ENCODE assay signal across 22 mouse cellular contexts in genomic region chr5:66436791-66437246, GRCm38 (mm10).
DNase-seq lines count a peak whose midpoint lies in the region; ATAC-seq and TF ChIP-seq lines count a peak whose summit lies in the region.
"Had no signal": no experiment of that assay in that cellular context is flagged by ENCODE, and none has a peak within 500 bp of the region (broad histone marks: within the 10 kb centered on the region; RNA-seq: fewer than 3 reads in every experiment).

No protein-coding gene starts in this region.

- ATAC-seq in forebrain, embryonic 15.5 days (replicated peaks): peak; percentile 60; the same call in 1 of the 2 replicates
- ATAC-seq in forebrain, embryonic 12.5 days (ENCODE audit: low FRiP score): no peak
- ATAC-seq in limb, embryonic 14.5 days (ENCODE audit: low FRiP score, low read depth): peak; percentile 15; the same call in 1 of the 2 replicates
- ATAC-seq in embryonic facial prominence, embryonic 14.5 days (ENCODE audit: low read depth): 0 out of 2 replicates have a peak, but pooled peaks have one; percentile 30
- no peak for ATAC-seq in hindbrain, postnatal 0 days
- ATAC-seq in kidney, embryonic 15.5 days (replicated peaks; ENCODE audit: low FRiP score): no peak
- ATAC-seq: intestine, embryonic 15.5 days; midbrain, embryonic 13.5 days; Patski had no signal

- no peak for TF ChIP-seq CTCF in hindbrain, postnatal 0 days (IDR thresholded peaks at IDR 0.05; ENCODE audit: low read depth)

- peaks cover 4% of the 10 kb centered on the region; the same call in 1 of the 2 replicates for H3K4me1 ChIP-seq in forebrain, embryonic 15.5 days
- H3K4me1 ChIP-seq in forebrain, embryonic 12.5 days: no peaks in the 10 kb centered on the region
- H3K4me1 ChIP-seq in limb, embryonic 14.5 days (ENCODE audit: control insufficient read depth, insufficient read depth, low read length): no peaks in the 10 kb centered on the region
- no peaks in the 10 kb centered on the region for H3K4me1 ChIP-seq in limb, embryonic 10.5 days
- H3K4me1 ChIP-seq in embryonic facial prominence, embryonic 14.5 days (ENCODE audit: control insufficient read depth, insufficient read depth, low read length): no peaks in the 10 kb centered on the region
- H3K4me1 ChIP-seq in hindbrain, postnatal 0 days (ENCODE audit: insufficient read depth, low read length): no peaks in the 10 kb centered on the region
- no peaks in the 10 kb centered on the region for H3K4me1 ChIP-seq in kidney, embryonic 15.5 days
- H3K4me1 ChIP-seq: intestine, embryonic 15.5 days; limb, embryonic 13.5 days; liver, embryonic 15.5 days; midbrain, embryonic 13.5 days had no signal

- H3K9ac ChIP-seq in forebrain, embryonic 15.5 days (replicated peaks): no peak overlapping the region
- H3K9ac ChIP-seq in forebrain, embryonic 12.5 days: no peak overlapping the region
- H3K9ac ChIP-seq in limb, embryonic 14.5 days (ENCODE audit: low read depth, low read length, severe bottlenecking): no peak overlapping the region
- H3K9ac ChIP-seq in embryonic facial prominence, embryonic 14.5 days (ENCODE audit: low read depth, low read length): no peak overlapping the region
- H3K9ac ChIP-seq in hindbrain, postnatal 0 days (replicated peaks; ENCODE audit: low read length): no peak overlapping the region
- no peak overlapping the region for H3K9ac ChIP-seq in kidney, embryonic 15.5 days
- H3K9ac ChIP-seq: intestine, embryonic 15.5 days; limb, embryonic 13.5 days; liver, embryonic 15.5 days; midbrain, embryonic 13.5 days had no signal

- H3K36me3 ChIP-seq in forebrain, embryonic 15.5 days: no peaks in the 10 kb centered on the region
- no peaks in the 10 kb centered on the region for H3K36me3 ChIP-seq in forebrain, embryonic 12.5 days (replicated peaks)
- H3K36me3 ChIP-seq in limb, embryonic 14.5 days (ENCODE audit: control insufficient read depth, insufficient read depth, low read length): no peaks in the 10 kb centered on the region
- no peaks in the 10 kb centered on the region for H3K36me3 ChIP-seq in limb, embryonic 10.5 days
- no peaks in the 10 kb centered on the region for H3K36me3 ChIP-seq in embryonic facial prominence, embryonic 14.5 days (ENCODE audit: control insufficient read depth, insufficient read depth, low read length)
- no peaks in the 10 kb centered on the region for H3K36me3 ChIP-seq in hindbrain, postnatal 0 days (ENCODE audit: insufficient read depth, low read length)
- H3K36me3 ChIP-seq in kidney, embryonic 15.5 days: no peaks in the 10 kb centered on the region
- H3K36me3 ChIP-seq: intestine, embryonic 15.5 days; limb, embryonic 13.5 days; liver, embryonic 15.5 days; midbrain, embryonic 13.5 days had no signal

- H3K27ac ChIP-seq in forebrain, embryonic 15.5 days (replicated peaks): no peak overlapping the region
- H3K27ac ChIP-seq in forebrain, embryonic 12.5 days: no peak overlapping the region
- no peak overlapping the region for H3K27ac ChIP-seq in limb, embryonic 14.5 days (replicated peaks; ENCODE audit: low read depth, low read length)
- no peak overlapping the region for H3K27ac ChIP-seq in limb, embryonic 10.5 days
- peak overlapping the region; percentile 28; the same call in 1 of the 2 replicates for H3K27ac ChIP-seq in embryonic facial prominence, embryonic 14.5 days (replicated peaks; ENCODE audit: low read depth, low read length)
- H3K27ac ChIP-seq in hindbrain, postnatal 0 days: no peak overlapping the region
- H3K27ac ChIP-seq in kidney, embryonic 15.5 days: no peak overlapping the region
- H3K27ac ChIP-seq: intestine, embryonic 15.5 days; limb, embryonic 13.5 days; liver, embryonic 15.5 days; midbrain, embryonic 13.5 days had no signal

- no peaks in the 10 kb centered on the region for H3K9me3 ChIP-seq in forebrain, embryonic 15.5 days
- H3K9me3 ChIP-seq in forebrain, embryonic 12.5 days: no peaks in the 10 kb centered on the region
- no peaks in the 10 kb centered on the region for H3K9me3 ChIP-seq in limb, embryonic 14.5 days (ENCODE audit: control insufficient read depth, low read length)
- no peaks in the 10 kb centered on the region for H3K9me3 ChIP-seq in limb, embryonic 10.5 days (replicated peaks)
- H3K9me3 ChIP-seq in embryonic facial prominence, embryonic 14.5 days (ENCODE audit: control insufficient read depth, low read length): no peaks in the 10 kb centered on the region
- H3K9me3 ChIP-seq in hindbrain, postnatal 0 days (ENCODE audit: low read length): no peaks in the 10 kb centered on the region
- no peaks in the 10 kb centered on the region for H3K9me3 ChIP-seq in kidney, embryonic 15.5 days (replicated peaks)
- H3K9me3 ChIP-seq: intestine, embryonic 15.5 days; limb, embryonic 13.5 days; liver, embryonic 15.5 days; midbrain, embryonic 13.5 days had no signal

- 57% methylated on average over 2 of the region's 2 CpGs for WGBS in forebrain, embryonic 15.5 days
- 90% methylated on average over 2 of the region's 2 CpGs for WGBS in forebrain, embryonic 12.5 days
- WGBS in limb, embryonic 14.5 days: 59% methylated on average over 2 of the region's 2 CpGs
- WGBS in limb, embryonic 10.5 days: 93% methylated on average over 2 of the region's 2 CpGs
- 58% methylated on average over 2 of the region's 2 CpGs for WGBS in embryonic facial prominence, embryonic 14.5 days
- WGBS in hindbrain, postnatal 0 days: 57% methylated on average over 2 of the region's 2 CpGs
- WGBS in kidney, embryonic 15.5 days: 81% methylated on average over 2 of the region's 2 CpGs

- peak; percentile 27 for DNase-seq in limb, embryonic 14.5 days (ENCODE audit: low spot score)
- no peak for DNase-seq in limb, embryonic 10.5 days (ENCODE audit: low spot score)
- peak; percentile 74 for DNase-seq in embryonic facial prominence, embryonic 14.5 days (ENCODE audit: low spot score)
- DNase-seq in hindbrain, postnatal 0 days (ENCODE audit: low spot score): peak; percentile 32
- no peak for DNase-seq in urinary bladder, adult 2 months (ENCODE audit: low spot score)
- DNase-seq: adrenal gland, postnatal 14 days; cerebellum, adult 18-20 months; gastrocnemius, postnatal 10 days; heart, adult 18-20 months; heart, postnatal 36 days; lung, postnatal 10 days; spleen, adult 18-20 months; thymus, postnatal 36 days had no signal

- no peak for TF ChIP-seq POLR2A in limb, embryonic 14.5 days (IDR thresholded peaks at IDR 0.05; ENCODE audit: borderline replicate concordance, extremely low read depth, insufficient read depth, insufficient read length)

- no peak overlapping the region for H3K4me2 ChIP-seq in forebrain, embryonic 15.5 days (replicated peaks)
- no peak overlapping the region for H3K4me2 ChIP-seq in forebrain, embryonic 12.5 days
- no peak overlapping the region for H3K4me2 ChIP-seq in limb, embryonic 14.5 days (replicated peaks; ENCODE audit: low read depth, low read length, severe bottlenecking)
- no peak overlapping the region for H3K4me2 ChIP-seq in embryonic facial prominence, embryonic 14.5 days (ENCODE audit: low read depth, low read length)
- no peak overlapping the region for H3K4me2 ChIP-seq in hindbrain, postnatal 0 days (ENCODE audit: low read depth, low read length)
- H3K4me2 ChIP-seq in kidney, embryonic 15.5 days: no peak overlapping the region
- H3K4me2 ChIP-seq: intestine, embryonic 15.5 days; limb, embryonic 13.5 days; liver, embryonic 15.5 days; midbrain, embryonic 13.5 days had no signal

- H3K27me3 ChIP-seq in forebrain, embryonic 15.5 days: no peaks in the 10 kb centered on the region
- no peaks in the 10 kb centered on the region for H3K27me3 ChIP-seq in forebrain, embryonic 12.5 days
- H3K27me3 ChIP-seq in limb, embryonic 14.5 days (ENCODE audit: control insufficient read depth, insufficient read depth, low read length): no peaks in the 10 kb centered on the region
- no peaks in the 10 kb centered on the region for H3K27me3 ChIP-seq in limb, embryonic 10.5 days (ENCODE audit: low read depth, poor library complexity, severe bottlenecking)
- H3K27me3 ChIP-seq in embryonic facial prominence, embryonic 14.5 days (replicated peaks; ENCODE audit: control insufficient read depth, insufficient read depth, low read length): no peaks in the 10 kb centered on the region
- no peaks in the 10 kb centered on the region for H3K27me3 ChIP-seq in hindbrain, postnatal 0 days (ENCODE audit: insufficient read depth, low read length)
- H3K27me3 ChIP-seq in kidney, embryonic 15.5 days: no peaks in the 10 kb centered on the region
- H3K27me3 ChIP-seq: intestine, embryonic 15.5 days; limb, embryonic 13.5 days; liver, embryonic 15.5 days; midbrain, embryonic 13.5 days; Patski had no signal

- no peak overlapping the region for H3K4me3 ChIP-seq in forebrain, embryonic 15.5 days
- no peak overlapping the region for H3K4me3 ChIP-seq in forebrain, embryonic 12.5 days (replicated peaks)
- H3K4me3 ChIP-seq in limb, embryonic 14.5 days (replicated peaks; ENCODE audit: low read length): no peak overlapping the region
- no peak overlapping the region for H3K4me3 ChIP-seq in limb, embryonic 10.5 days
- H3K4me3 ChIP-seq in embryonic facial prominence, embryonic 14.5 days (ENCODE audit: low read depth, low read length): no peak overlapping the region
- H3K4me3 ChIP-seq in hindbrain, postnatal 0 days (ENCODE audit: low read length): no peak overlapping the region
- H3K4me3 ChIP-seq in kidney, embryonic 15.5 days (replicated peaks): no peak overlapping the region
- H3K4me3 ChIP-seq: intestine, embryonic 15.5 days; limb, embryonic 13.5 days; liver, embryonic 15.5 days; midbrain, embryonic 13.5 days; myocyte had no signal

Comparison
In these comparisons a context has a peak if more than half of its experiments do, and no peak if none do; other contexts are left out.
1. ATAC-seq: peak in forebrain, embryonic 15.5 days (single experiment), limb, embryonic 14.5 days (single experiment) and embryonic facial prominence, embryonic 14.5 days (single experiment); none in forebrain, embryonic 12.5 days (single experiment), hindbrain, postnatal 0 days (single experiment) and kidney, embryonic 15.5 days (single experiment).
2. DNase-seq: peak in limb, embryonic 14.5 days (single experiment), embryonic facial prominence, embryonic 14.5 days (single experiment) and hindbrain, postnatal 0 days (single experiment); none in limb, embryonic 10.5 days (single experiment) and urinary bladder, adult 2 months (single experiment).